Mouse (Mus musculus) ES-CJ7 (cell line): Measurements from ENCODE around the gene Auts2.
A peak's percentile ranks its signal among the peaks of the same experiment; 100 is the strongest.

Experiments
- DNase-seq: peaks from one replicate; pipeline ENCODE4 v3.0.0; 2011; ENCODE audit warnings: low read depth, low spot score

The Auts2 gene

DNA sequence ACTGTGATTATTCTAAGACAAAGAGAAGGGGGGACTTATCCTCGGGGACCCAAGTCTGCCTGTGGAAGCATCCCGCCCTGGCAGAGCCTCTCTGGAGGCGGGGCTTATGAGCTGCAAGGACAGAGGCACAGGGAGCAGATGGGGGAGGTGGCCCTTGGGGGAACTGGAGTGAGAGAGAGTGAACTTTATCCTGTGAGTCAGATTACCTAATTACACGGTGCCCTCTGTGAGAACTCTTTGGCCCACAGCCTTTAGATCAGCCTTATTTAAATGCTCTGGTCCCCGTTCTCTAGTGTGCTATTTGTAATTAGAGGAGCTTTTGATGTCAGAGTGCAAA is 809.9 kb downstream of the Auts2 start:
- DNase-seq, result no peak

- DNase-seq, result no peak
These were observed 810.4 kb downstream of the Auts2 start for GRCm38 (mm10) chr5:131732631-131733323.

DNA sequence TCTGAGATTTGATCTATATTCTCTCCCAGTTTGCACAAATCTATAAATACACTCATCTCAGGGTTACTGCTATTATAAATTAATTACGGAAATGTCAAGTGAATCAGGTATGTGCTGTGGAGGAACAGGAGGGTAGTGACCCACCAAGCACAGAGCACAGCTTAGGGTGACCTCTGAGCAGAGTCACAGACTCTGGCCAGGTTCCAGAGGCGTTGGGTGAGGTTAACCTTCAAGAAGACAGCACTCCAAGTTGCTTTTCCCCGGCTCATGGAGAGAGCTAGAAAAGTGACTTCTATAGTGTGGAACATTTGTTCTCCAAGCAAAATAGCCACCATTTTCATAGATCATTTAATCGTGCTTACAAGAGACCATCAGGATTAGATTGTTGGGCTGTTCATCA is 813.7 kb downstream of the Auts2 start:
- DNase-seq, result no peak

DNA sequence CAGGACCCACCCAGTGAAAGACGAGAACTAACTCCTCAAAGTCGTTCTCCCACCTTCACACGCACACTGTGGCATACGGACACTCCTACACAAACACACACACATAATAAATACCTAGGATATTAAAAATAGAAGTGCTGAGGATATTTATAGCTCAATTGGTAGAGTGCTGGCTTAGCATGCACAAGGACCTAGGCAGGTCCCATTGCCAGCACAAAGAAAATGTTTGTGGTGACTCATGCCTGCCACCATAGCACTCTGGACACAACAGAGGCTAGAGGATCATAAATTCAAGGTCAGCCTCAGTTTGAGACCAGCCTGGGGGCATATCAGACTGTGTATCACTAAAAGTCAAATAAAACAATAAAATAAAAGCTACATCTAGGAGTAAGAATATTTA is 815.2 kb downstream of the Auts2 start:
- no peak for DNase-seq

DNA sequence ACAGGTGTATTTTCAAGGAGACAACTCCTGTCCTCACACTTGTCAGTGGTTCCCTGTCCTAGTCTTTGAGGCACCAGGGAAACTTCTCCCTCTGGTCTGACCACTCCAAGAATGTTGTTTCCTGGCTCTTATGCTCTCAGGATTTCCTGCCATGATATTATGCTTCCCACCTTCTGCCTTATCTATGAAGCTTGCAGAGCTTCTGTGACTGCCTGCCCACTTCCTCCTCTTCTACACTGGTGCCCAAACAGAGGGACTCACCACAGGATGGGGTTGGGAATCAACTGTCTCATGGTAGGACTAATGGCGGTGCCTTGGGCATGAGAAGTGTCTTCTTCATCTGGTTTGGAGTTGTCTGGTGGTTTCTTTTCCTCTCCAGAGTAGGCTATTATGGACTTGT is 818.6 kb downstream of the Auts2 start:
- no peak for DNase-seq

DNA sequence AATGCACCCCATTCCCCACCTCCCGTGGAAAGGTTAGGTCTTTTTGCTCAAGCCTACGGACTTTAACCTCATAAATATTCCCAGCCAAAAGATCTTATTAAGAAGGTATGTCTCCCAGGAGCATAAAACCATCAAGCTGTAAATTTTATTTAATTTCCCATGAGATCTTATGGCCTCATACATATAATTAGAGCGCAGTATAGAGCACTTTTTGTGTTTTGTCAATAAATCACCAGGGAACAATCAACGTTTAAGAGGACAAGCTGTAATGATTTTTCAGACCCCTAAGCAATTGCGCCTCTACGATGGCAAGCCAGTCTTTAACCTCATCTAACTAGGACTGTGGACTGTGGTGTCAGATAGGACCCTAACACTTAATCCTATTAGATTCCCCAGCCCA is 820.4 kb downstream of the Auts2 start:
- no peak for DNase-seq

DNA sequence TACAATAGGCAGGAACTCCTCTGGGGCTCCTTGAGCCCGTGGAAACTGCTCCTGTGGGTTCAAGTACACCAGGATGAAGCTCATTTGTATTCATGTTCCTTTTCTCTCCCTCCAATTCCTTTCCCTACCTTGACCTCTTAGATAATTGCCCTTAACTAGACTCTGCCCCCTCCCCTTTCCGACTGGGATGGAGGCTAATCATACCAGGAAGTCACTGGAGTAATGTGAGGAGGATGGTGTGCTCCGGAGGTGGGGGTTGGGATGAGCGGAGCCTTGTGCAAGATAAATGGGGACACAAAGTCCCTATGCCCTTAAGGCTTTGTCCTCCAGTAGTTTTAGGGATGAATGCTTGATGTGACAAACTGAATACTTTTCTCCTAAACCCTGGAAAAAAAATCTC is 820.8 kb downstream of the Auts2 start:
- DNase-seq, result no peak

- DNase-seq, result no peak
These were observed 825.1 kb downstream of the Auts2 start for GRCm38 (mm10) chr5:131718013-131718412.

DNA sequence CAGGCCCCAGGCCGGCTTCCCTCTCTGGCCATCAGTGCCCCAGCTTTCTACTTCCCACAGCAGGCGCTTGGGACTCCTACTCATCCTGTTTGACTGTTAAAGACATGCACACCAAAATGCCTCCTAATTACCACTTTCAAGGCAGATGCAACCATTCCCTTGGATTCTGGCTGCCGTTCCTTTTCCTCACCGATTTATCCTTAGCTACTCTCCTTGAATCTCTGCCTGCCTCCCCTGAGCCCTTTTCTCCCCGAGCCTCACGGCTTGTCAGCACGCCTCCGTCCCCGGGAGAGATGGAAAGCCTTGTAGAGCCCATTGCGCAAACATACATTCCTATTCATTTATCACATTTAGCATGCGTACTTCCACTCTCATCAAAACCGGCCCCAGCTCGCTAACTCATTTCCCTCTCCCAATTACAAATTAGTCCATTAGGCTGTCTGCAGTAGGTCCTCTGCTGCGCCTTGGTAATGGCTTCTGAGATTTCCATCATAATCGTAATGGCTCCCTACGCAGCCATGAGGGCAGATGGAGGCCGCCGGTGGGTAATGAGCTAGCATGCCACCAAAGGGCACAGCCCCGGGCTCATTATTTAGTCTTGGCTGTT is 825.7 kb downstream of the Auts2 start:
- no peak for DNase-seq

- DNase-seq, result no peak
These were observed 828.2 kb downstream of the Auts2 start for GRCm38 (mm10) chr5:131714979-131715378.

- peak; percentile 4 for DNase-seq
These were observed 830.7 kb downstream of the Auts2 start for GRCm38 (mm10) chr5:131712441-131712840.

GRCm38 (mm10) chr5:131711474-131712129 is 831.5 kb downstream of the Auts2 start:
- no peak for DNase-seq

DNA sequence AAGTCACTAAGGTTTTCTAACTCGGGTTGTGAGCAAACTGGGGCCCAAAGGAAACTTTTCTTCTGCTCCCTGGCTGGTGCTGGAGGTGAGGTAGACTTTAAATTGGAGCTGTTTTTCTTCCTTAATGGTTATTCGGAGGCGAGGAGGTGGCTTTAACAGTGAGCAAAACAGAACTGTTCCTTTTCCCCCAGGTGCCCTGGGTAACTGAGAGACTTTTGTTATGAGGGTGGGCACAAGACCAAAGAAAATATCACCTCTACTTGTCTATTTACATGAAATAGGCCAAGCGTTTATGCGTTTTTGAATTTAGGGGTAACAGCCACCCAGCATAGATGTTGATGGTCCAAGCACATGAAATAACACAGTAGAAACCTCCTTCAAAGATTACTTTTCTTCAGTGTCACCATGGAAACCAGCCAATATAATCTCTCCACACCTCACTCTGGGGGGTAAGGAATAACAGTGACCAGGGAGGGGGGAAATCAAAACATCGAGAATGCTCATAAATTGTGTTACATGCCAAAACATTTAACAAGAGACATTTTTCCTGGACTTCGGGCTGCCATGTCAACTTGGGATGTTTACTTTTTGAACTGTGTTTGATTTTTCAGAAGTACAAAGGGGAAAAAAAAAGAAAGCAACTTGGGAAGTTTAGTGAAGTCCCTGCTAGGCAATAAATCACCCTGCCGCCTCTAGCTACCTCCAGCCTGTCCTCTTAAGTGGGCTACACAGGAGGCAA is 832.2 kb downstream of the Auts2 start:
- no peak for DNase-seq

DNA sequence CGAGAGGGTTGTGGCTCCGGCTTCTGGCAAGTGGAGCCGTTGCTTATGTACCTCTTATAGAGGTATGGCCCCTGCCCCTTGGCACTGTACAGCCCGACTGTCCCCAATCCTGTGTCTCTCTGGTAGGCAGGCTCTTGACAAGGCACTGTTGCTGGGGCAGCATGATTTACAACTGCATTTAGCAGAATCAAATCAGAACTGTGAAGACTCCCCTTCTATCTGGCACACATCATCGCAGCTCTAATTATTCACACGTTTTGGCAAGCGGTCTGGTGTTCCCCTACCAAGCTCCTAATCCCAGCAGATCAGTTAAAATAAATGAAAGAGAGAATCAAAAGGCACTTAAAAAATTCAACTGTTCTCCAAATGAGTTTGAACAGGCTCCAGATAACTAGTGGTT is 835.7 kb downstream of the Auts2 start:
- DNase-seq, result no peak

GRCm38 (mm10) chr5:131703729-131704128 is 839.4 kb downstream of the Auts2 start:
- no peak for DNase-seq

DNA sequence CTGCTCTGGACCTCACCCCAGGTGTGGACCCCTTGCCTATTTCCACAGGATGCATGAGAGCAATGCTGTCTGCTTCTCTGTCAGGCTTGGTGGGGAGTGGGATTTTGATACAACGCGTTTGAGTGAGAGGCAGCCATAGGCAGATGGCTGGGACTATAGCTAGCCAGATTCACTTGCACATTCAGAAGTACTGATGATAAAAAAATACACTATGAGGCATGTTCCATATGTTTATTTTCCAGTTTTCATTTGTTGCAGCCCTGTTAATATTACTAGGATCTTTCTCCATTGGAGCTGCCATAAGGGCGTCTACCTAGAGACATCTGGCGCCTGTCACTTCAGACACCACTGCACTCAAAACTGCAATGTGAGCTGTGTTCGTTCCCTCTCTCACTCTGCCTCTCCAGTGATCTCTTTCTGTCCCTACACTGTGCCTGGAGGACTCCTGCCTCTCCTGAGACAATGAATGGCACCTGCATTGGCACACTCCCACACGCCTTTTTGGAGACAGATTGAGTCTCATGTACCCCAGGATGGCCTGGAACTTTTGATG is 840.2 kb downstream of the Auts2 start:
- no peak for DNase-seq

- no peak for DNase-seq
These were observed 844.2 kb downstream of the Auts2 start for GRCm38 (mm10) chr5:131698900-131699299.

DNA sequence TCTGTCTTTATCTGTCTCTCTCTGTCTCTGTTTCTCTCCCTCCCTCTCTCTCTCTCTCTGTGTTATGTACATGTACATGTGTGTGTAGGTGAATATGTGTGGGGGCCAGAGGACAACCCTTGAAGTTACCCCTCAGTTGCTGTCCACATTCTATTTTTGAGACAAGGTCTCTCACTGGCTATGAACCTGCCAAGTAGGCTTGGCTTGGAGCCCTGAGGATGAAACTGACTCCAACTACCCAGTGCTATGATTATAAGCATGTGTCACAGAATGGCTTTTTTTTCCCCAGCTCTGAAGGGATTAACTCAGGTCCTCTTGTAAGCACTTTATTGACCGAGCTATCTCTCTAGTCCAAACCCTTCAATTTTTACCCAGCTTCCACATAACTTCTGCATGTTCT is 852.4 kb downstream of the Auts2 start:
- no peak for DNase-seq

DNA sequence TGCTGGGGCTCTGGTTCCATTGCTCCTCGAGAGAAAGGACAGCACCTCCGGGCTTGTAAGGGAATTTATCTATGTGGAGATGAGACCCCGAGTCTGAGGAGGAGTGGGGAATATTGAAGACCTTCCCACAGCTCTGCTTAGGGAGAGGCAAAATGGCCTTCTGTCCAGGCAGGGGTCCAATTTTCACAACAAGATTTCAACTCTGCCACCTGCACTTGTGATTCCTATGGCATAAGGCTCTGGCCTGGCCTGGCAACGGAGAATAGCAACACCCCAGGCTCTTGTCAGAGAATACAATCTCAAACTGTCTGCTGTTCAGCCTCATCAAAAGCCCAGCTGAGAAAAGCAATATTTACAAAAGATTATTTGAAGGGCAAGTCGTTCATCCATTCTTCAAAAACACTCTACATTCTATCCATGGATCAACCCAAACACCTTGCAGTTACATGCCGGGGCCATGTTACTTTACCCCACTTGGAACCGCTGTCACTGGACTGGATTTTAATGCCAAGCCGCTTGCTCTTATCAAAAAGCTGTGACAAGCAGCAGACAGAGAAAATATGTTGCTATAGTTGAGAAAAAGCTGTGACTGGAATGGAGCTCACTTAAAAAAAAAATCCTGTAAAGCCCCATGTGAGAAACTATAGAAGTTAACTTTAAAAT is 856.1 kb downstream of the Auts2 start:
- DNase-seq, result no peak

DNA sequence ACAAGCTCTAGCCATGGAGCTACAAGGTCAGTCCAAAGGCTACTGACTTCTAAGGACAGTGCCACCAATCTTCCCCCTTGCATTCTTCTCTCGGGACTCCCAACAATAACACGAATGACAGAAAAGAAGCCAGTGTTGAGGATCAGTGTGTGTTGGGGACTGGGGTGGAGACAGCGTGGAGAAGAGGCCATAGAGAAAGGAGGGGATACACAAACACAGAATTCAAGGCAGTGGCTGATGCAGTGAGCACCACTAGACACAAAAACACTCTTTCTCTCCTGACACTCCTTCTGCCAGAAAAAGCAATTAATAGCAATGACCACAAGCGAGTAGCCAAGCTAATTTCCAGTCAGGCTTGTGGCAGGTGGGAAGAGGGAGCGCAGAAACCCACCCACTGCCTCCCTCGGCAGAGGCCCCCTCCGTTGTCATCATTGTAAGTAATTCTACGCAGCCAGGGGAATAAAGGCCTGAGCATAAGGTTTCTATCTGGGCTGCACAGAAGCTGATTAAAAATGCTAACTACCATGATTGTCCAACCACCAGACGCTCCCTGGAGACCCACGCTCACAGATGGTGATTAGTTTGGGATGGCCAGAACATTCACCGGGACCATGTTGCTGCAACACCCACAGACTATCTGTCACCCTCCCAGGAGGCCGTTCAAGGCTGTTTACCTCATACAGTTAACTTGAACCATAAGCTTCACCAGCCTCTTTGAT is 862.9 kb downstream of the Auts2 start:
- DNase-seq, result no peak

GRCm38 (mm10) chr5:131679523-131679922 is 863.6 kb downstream of the Auts2 start:
- DNase-seq, result no peak
